Mouse (Mus musculus) neural tube, embryonic 12.5 days (tissue): ENCODE data around the gene Kirrel3. TPM values are rescaled to one million over a fixed set of nuclear protein-coding genes. Genes with fewer than 3 reads are reported as not detected.

Source experiments
- ATAC-seq: fragments of 200-750 bp; cut with Nextera tagmentation; 2 replicates; pipeline ENCODE4 v1.8.0; 2017; ENCODE audit warnings: low read depth, mild to moderate bottlenecking, moderate TSS enrichment, moderate library complexity; ENCODE audit not compliant: low FRiP score
- H3K27ac ChIP-seq: fragments of 300-500 bp; sonication (generic); 2 replicates; pipeline ENCODE4 v1.5.1; 2016
- H3K27me3 ChIP-seq: fragments of 300-500 bp; sonication (generic); replicated peaks from 2 replicates; pipeline ENCODE4 v1.6.1; 2016; ENCODE audit warnings: mild to moderate bottlenecking
- H3K36me3 ChIP-seq: fragments of 300-500 bp; sonication (generic); 2 replicates; pipeline ENCODE4 v1.6.1; 2016; ENCODE audit warnings: mild to moderate bottlenecking
- H3K4me1 ChIP-seq: fragments of 300-500 bp; sonication (generic); 2 replicates; pipeline ENCODE4 v1.6.1; 2016
- H3K4me2 ChIP-seq: fragments of 300-500 bp; sonication (generic); replicated peaks from 2 replicates; pipeline ENCODE4 v1.6.1; 2016; ENCODE audit warnings: mild to moderate bottlenecking
- H3K4me3 ChIP-seq: fragments of 300-500 bp; sonication (generic); 2 replicates; pipeline ENCODE4 v1.5.1; 2016
- H3K9ac ChIP-seq: fragments of 300-500 bp; sonication (generic); 2 replicates; pipeline ENCODE4 v1.6.1; 2016; ENCODE audit warnings: mild to moderate bottlenecking
- H3K9me3 ChIP-seq: fragments of 300-500 bp; sonication (generic); 2 replicates; pipeline ENCODE4 v1.6.1; 2016; ENCODE audit warnings: mild to moderate bottlenecking
- WGBS: fragments of 180-500 bp; shearing (Covaris S2); methylation state at CpG from one replicate; pipeline ENCODE4 v1.1.7; 2016; 5-methylcytosine and 5-hydroxymethylcytosine counted together
- polyA plus RNA-seq: library from polyadenylated mRNA; unstranded; fragments of >200 nt; fragmentation: Nextera tagmentation; extraction: Ambion mirVana; gene quantifications from 2 replicates; pipeline ENCODE4 v1.2.1, GENCODE M21; 2016

Gene Kirrel3
- polyA plus RNA-seq, 1 experiment from 2014 or later = 12.7 TPM

GRCm38 (mm10) chr9:34768961-34769360 is 283.3 kb downstream of the Kirrel3 start:
- no peaks in the 10 kb centered on the region for H3K27me3 ChIP-seq
- H3K36me3 ChIP-seq = no peaks in the 10 kb centered on the region
- no peak overlapping the region for H3K4me3 ChIP-seq
- ATAC-seq = no peak
- peaks cover 13% of the 10 kb centered on the region for H3K9me3 ChIP-seq
- 94% methylated on average over 2 of the region's 2 CpGs for WGBS
- H3K4me1 ChIP-seq = peaks cover 12% of the 10 kb centered on the region; the same call in 1 of the 2 replicates
- no peak overlapping the region for H3K9ac ChIP-seq
- H3K27ac ChIP-seq = no peak overlapping the region
- H3K4me2 ChIP-seq = no peak overlapping the region

DNA sequence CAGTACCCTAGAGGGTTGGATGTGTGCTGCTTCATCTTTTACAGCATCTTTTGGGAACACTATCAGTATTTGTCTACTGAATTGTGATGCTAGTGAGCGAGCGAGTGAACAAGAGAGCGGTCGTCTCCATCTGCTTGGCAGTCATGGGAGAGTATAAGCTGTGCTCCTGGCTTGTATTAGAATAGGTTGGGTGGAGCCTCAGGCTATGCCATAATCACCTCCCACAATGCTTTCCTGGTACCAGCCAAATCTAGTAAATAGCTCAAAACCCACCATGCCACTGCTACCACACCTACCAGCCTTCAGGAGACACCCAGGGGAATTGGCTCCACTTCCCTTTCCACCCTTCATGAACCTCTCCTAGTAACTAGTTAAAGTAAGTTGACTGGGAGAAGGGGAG is 285.3 kb downstream of the Kirrel3 start:
- H3K27me3 ChIP-seq = no peaks in the 10 kb centered on the region

DNA sequence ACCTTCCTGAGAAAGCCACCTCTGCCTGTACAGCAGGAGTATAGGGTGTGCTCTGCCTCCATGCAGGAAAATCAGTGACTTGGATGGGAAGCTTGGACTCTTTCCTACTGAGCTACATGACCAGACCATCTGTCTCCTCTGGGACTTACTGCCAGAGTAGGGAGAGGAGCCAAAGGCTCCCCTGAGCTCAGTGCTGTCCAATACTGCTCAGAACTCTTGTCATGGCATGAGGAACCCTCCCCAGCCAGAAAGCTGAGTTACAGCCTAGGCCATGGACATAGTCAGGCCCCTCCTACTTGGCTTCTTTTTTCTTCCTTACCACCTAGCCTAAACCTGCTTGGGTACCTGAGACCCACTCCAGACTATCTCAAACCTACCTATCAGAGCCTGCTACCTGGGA is 285.7 kb downstream of the Kirrel3 start:
- no peaks in the 10 kb centered on the region for H3K27me3 ChIP-seq
- peaks cover 15% of the 10 kb centered on the region; the same call in 1 of the 2 replicates for H3K4me1 ChIP-seq
- no peak overlapping the region for H3K27ac ChIP-seq
- H3K36me3 ChIP-seq = no peaks in the 10 kb centered on the region
- ATAC-seq = no peak
- H3K4me2 ChIP-seq = no peak overlapping the region
- H3K9ac ChIP-seq = no peak overlapping the region
- H3K9me3 ChIP-seq = peaks cover 13% of the 10 kb centered on the region
- no peak overlapping the region for H3K4me3 ChIP-seq

More for the DNA sequence above, 285.3 kb downstream of the Kirrel3 start:
- ATAC-seq = no peak
- H3K9me3 ChIP-seq = peaks cover 13% of the 10 kb centered on the region
- H3K9ac ChIP-seq = no peak overlapping the region
- H3K4me1 ChIP-seq = peaks cover 12% of the 10 kb centered on the region; the same call in 1 of the 2 replicates
- H3K27ac ChIP-seq = no peak overlapping the region
- H3K36me3 ChIP-seq = no peaks in the 10 kb centered on the region
- 94% methylated on average over 4 of the region's 4 CpGs for WGBS
- no peak overlapping the region for H3K4me2 ChIP-seq
- no peak overlapping the region for H3K4me3 ChIP-seq

DNA sequence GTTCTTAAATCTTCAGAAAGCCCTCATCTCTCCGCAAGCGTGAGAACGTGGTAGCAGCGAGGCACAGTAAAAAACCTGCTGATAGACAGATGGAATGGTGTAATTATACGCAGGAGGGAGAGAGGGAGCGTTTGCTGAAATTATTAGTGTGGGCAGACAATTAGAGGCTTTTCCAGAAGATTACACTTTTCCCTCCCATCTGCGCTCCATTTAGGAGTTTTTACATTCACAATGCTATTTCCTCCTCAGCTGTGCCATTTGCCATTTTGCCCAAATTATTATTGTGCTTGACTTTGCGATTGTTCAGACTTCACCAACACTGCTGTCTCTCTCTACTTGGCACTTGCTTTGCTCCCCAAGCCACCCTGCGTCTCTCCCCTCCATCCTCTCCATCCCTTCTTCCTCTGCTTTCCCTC is 286.3 kb downstream of the Kirrel3 start:
- no peaks in the 10 kb centered on the region for H3K36me3 ChIP-seq
- WGBS = 81% methylated on average over 9 of the region's 9 CpGs
- H3K4me3 ChIP-seq = no peak overlapping the region
- peaks cover 13% of the 10 kb centered on the region for H3K9me3 ChIP-seq
- H3K4me1 ChIP-seq = peaks cover 11% of the 10 kb centered on the region; the same call in 1 of the 2 replicates
- no peak overlapping the region for H3K4me2 ChIP-seq
- no peak overlapping the region for H3K27ac ChIP-seq
- no peak overlapping the region for H3K9ac ChIP-seq
- no peaks in the 10 kb centered on the region for H3K27me3 ChIP-seq
- no peak for ATAC-seq

DNA sequence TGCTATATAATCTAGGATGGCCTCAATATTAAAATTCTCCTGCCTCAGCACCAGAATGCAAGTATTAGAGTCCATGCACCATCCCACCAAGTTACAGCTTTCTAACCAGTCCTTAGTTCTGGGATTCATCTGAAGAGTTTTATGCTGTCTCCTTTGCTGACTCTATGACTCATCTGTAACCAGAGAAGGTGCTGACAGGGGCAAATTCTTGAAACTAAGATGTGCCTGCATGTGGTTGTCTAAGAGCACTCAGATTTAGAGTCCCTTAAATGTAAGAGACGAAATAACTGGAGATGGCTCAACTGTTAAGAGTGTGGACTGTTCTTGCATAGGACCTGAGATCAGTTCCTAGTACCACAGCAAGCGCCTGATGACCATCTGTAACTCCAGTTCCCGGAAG is 295.7 kb downstream of the Kirrel3 start:
- Histone ChIP-seq H3K4me3 (no peak overlapping the region), H3K27ac (no peak overlapping the region), H3K9ac (no peak overlapping the region), H3K36me3 (no peaks in the 10 kb centered on the region), H3K27me3 (no peaks in the 10 kb centered on the region), H3K9me3 (no peaks in the 10 kb centered on the region), H3K4me1 (0 out of 2 replicates have a peak, but pooled peaks cover 3% of the 10 kb centered on the region), H3K4me2 (no peak overlapping the region)
- WGBS = 86% methylated on average over 3 of the region's 3 CpGs
- ATAC-seq = no peak

DNA sequence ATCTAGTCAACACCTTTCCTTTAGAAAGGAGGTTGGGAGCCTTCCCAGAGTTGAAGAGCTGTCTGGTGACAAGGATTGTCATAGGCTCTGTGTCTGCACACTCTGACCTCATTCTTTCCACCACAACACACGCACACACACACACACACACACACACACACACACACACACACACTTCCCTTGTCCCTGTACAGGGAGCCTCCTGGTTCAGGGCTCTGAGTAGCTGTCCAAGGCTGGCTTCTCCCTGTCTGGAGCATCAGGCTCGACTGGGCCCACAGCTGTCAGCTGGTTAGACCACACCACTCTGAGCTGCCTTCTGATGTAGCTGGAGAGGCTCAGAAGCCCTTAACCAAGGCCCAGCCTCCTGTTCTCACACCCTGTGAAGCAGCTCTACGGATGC is 302.2 kb downstream of the Kirrel3 start:
- H3K9me3 ChIP-seq = no peaks in the 10 kb centered on the region
- no peaks in the 10 kb centered on the region for H3K27me3 ChIP-seq
- H3K9ac ChIP-seq = no peak overlapping the region
- no peak overlapping the region for H3K4me3 ChIP-seq
- WGBS = 66% methylated on average over 3 of the region's 3 CpGs
- no peaks in the 10 kb centered on the region for H3K4me1 ChIP-seq
- H3K4me2 ChIP-seq = no peak overlapping the region
- ATAC-seq = no peak
- no peak overlapping the region for H3K27ac ChIP-seq
- no peaks in the 10 kb centered on the region for H3K36me3 ChIP-seq

GRCm38 (mm10) chr9:34795226-34795625 is 309.5 kb downstream of the Kirrel3 start:
- H3K27me3 ChIP-seq = no peaks in the 10 kb centered on the region
- no peaks in the 10 kb centered on the region for H3K4me1 ChIP-seq
- H3K4me2 ChIP-seq = no peak overlapping the region
- H3K9ac ChIP-seq = no peak overlapping the region
- H3K4me3 ChIP-seq = no peak overlapping the region
- H3K27ac ChIP-seq = no peak overlapping the region
- WGBS = 11% methylated on average over 4 of the region's 4 CpGs
- no peaks in the 10 kb centered on the region for H3K36me3 ChIP-seq
- no peak for ATAC-seq
- H3K9me3 ChIP-seq = no peaks in the 10 kb centered on the region

DNA sequence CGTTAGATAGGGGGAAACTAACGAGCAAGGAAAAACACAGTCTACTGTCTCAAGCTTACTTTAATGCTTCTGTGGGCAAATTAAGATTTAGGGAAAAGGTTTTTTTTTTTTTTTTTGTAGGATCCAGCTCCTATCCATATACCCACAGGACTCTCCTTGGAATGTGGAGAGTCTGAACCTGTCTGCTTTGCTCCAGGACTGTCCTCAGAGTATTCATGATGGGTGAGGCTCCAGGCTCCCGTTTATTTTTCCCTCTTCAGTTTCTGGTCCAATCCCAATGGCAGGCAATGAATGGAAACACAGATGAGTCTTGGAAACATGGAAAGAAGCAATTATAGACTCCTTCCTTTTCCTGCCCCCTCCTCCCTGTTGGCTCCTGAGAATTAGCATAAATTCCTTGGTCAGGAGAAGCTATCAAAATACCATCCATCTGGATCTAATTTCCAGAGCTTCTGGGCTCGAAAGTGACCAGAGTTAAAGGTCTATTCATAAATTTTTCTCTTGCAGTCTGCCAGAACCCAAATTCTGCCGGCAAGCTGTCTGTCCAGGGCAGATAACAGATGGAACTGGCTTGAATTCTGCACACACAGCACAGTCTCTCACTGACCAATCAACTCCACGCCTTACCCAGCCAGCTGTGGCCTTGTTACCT is 312.1 kb downstream of the Kirrel3 start:
- H3K4me2 ChIP-seq = no peak overlapping the region
- no peak for ATAC-seq
- no peaks in the 10 kb centered on the region for H3K9me3 ChIP-seq
- H3K36me3 ChIP-seq = no peaks in the 10 kb centered on the region
- 61% methylated on average over 6 of the region's 6 CpGs for WGBS
- H3K4me1 ChIP-seq = no peaks in the 10 kb centered on the region
- no peak overlapping the region for H3K4me3 ChIP-seq
- no peaks in the 10 kb centered on the region for H3K27me3 ChIP-seq
- H3K9ac ChIP-seq = no peak overlapping the region
- H3K27ac ChIP-seq = no peak overlapping the region

DNA sequence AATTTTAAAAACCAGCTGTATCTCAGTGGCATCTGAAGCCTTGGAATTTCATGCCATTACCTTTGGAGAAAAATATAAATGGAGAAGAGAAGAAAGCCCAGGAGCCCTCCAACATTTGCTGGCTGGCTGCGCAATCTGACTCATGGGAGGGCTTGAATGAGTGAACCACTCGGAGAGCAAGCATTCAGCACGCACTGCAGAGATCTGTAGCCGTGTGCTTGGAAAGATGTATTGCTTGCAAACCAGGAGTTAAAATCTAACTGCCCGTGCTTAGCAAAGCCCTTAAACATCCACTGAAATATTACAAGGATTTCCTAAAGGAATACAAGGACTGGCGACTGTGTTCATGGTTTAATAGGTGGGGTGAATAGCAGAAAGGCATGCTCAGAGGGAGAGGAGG is 316.0 kb downstream of the Kirrel3 start:
- ATAC-seq = no peak
- WGBS = 77% methylated on average over 6 of the region's 6 CpGs
- H3K9me3 ChIP-seq = no peaks in the 10 kb centered on the region
- no peak overlapping the region for H3K4me2 ChIP-seq
- no peak overlapping the region for H3K4me3 ChIP-seq
- no peaks in the 10 kb centered on the region for H3K27me3 ChIP-seq
- H3K9ac ChIP-seq = no peak overlapping the region
- no peaks in the 10 kb centered on the region for H3K4me1 ChIP-seq
- H3K36me3 ChIP-seq = no peaks in the 10 kb centered on the region
- no peak overlapping the region for H3K27ac ChIP-seq

- no peaks in the 10 kb centered on the region for H3K27me3 ChIP-seq
- H3K27ac ChIP-seq = no peak overlapping the region
- WGBS = 86% methylated on average over 3 of the region's 3 CpGs
- H3K9me3 ChIP-seq = no peaks in the 10 kb centered on the region
- no peak overlapping the region for H3K4me3 ChIP-seq
- peaks cover 4% of the 10 kb centered on the region; the same call in 1 of the 2 replicates for H3K4me1 ChIP-seq
- no peak overlapping the region for H3K9ac ChIP-seq
- H3K36me3 ChIP-seq = no peaks in the 10 kb centered on the region
- H3K4me2 ChIP-seq = no peak overlapping the region
- no peak for ATAC-seq
Observed at GRCm38 (mm10) chr9:34806854-34807253, 321.2 kb downstream of the Kirrel3 start.

GRCm38 (mm10) chr9:34809993-34810513 is 324.4 kb downstream of the Kirrel3 start:
- Histone ChIP-seq H3K27ac (no peak overlapping the region), H3K36me3 (no peaks in the 10 kb centered on the region), H3K27me3 (no peaks in the 10 kb centered on the region), H3K4me2 (no peak overlapping the region), H3K9ac (no peak overlapping the region), H3K4me3 (no peak overlapping the region), H3K9me3 (no peaks in the 10 kb centered on the region), H3K4me1 (peaks cover 4% of the 10 kb centered on the region; the same call in 1 of the 2 replicates)
- WGBS = 70% methylated on average over 5 of the region's 5 CpGs
- no peak for ATAC-seq

DNA sequence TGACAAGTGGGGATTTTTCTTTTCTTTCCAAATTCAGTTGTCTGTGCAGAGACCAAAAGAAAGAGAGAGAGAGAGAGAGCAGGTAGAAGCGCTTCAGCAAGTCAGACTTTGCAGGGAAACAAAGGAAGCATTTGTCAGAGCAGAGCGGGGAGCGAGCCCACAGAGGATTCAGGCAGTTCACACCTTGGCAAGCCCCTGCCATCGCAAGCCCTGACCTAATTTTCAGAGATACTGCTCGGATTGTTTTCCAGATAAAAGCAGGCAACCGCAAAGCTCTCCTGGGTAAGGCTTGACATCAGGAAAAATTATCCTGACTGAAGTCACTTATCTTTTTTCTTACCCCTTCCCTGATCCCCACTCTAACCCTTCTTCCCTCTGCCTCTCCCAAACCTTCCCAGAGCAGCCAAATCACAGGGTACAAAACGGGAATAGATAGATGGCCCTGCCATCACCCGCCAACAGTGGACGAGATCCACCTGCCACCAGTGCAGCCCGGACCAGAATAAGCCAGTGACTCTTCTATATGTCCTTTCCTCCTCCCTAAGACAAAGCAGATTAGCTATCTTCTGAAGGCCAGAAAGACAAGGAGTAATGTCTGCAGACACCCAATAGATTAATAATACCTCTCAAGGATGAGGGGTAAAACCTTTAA is 332.8 kb downstream of the Kirrel3 start:
- Histone ChIP-seq H3K4me3 (no peak overlapping the region), H3K9me3 (no peaks in the 10 kb centered on the region), H3K36me3 (no peaks in the 10 kb centered on the region), H3K27ac (no peak overlapping the region), H3K9ac (no peak overlapping the region), H3K4me2 (no peak overlapping the region), H3K27me3 (no peaks in the 10 kb centered on the region), H3K4me1 (no peaks in the 10 kb centered on the region; the same call in 1 of the 2 replicates)
- ATAC-seq = no peak
- WGBS = 45% methylated on average over 10 of the region's 10 CpGs
